Mouse (Mus musculus) thymus, adult 18-20 months (tissue): ENCODE measurements around the gene Hsf2bp.
"Not testable (repeated sequence)": the region's sequence is repeated elsewhere in the genome, so short reads cannot be mapped to it uniquely, and the experiment has no call there.

ENCODE experiments used
- DNase-seq, 2 experiments: peaks; one replicate each; pipeline ENCODE4 v3.0.0; 2022; ENCODE audit warnings: mixed read lengths in 2 of 2

Gene Hsf2bp

GRCm38 (mm10) chr17:32035609-32036508, at the start of gene Hsf2bp, which contains the start of gene Rrp1b:
Gene Hsf2bp (minus strand): TSS chr17:32036349.
Gene Rrp1b (plus strand): TSS chr17:32036100.
- DNase-seq, result peak; percentile 30

GRCm38 (mm10) chr17:32083351-32083750, 47.2 kb upstream of the Hsf2bp start:
- DNase-seq, result no peak

GRCm38 (mm10) chr17:32075164-32075563, 39.0 kb upstream of the Hsf2bp start:
- peak; percentile 12 to 16 for DNase-seq

GRCm38 (mm10) chr17:32074658-32075057, 38.5 kb upstream of the Hsf2bp start:
- no peak for DNase-seq

GRCm38 (mm10) chr17:32073359-32073758, 37.2 kb upstream of the Hsf2bp start:
- peak; percentile 43 to 47 for DNase-seq

GRCm38 (mm10) chr17:32068810-32069209, 32.7 kb upstream of the Hsf2bp start:
- no peak for DNase-seq

- DNase-seq, result no peak
Measured at GRCm38 (mm10) chr17:32068381-32068780, 32.2 kb upstream of the Hsf2bp start.

GRCm38 (mm10) chr17:32067541-32067940, 31.4 kb upstream of the Hsf2bp start:
- no peak for DNase-seq

- DNase-seq, result not testable (repeated sequence)
Measured at GRCm38 (mm10) chr17:32064762-32065161, 28.6 kb upstream of the Hsf2bp start.

- no peak for DNase-seq
Measured at GRCm38 (mm10) chr17:32063654-32064053, 27.5 kb upstream of the Hsf2bp start.

GRCm38 (mm10) chr17:32061219-32061618, 25.1 kb upstream of the Hsf2bp start:
- DNase-seq, result no peak

GRCm38 (mm10) chr17:32059084-32059483, 22.9 kb upstream of the Hsf2bp start:
- DNase-seq, result no peak

- no peak for DNase-seq
Measured at GRCm38 (mm10) chr17:32057843-32058242, 21.7 kb upstream of the Hsf2bp start.

GRCm38 (mm10) chr17:32053677-32054076, 17.5 kb upstream of the Hsf2bp start:
- no peak for DNase-seq

GRCm38 (mm10) chr17:32052237-32053080, 16.3 kb upstream of the Hsf2bp start:
- DNase-seq, result no peak

GRCm38 (mm10) chr17:32050609-32051008, 14.5 kb upstream of the Hsf2bp start:
- DNase-seq, result no peak

GRCm38 (mm10) chr17:32049914-32050313, 13.8 kb upstream of the Hsf2bp start:
- no peak for DNase-seq

- no peak for DNase-seq
Measured at GRCm38 (mm10) chr17:32048351-32048750, 12.2 kb upstream of the Hsf2bp start.

GRCm38 (mm10) chr17:32046541-32046940, 10.4 kb upstream of the Hsf2bp start:
- DNase-seq, result no peak

GRCm38 (mm10) chr17:32040263-32040662, 4.1 kb upstream of the Hsf2bp start:
- DNase-seq, result no peak

GRCm38 (mm10) chr17:32036509-32037438, 625 bp upstream of the Hsf2bp start:
- DNase-seq, result no peak

GRCm38 (mm10) chr17:32034322-32034721, 1.8 kb downstream of the Hsf2bp start:
- no peak for DNase-seq
